Mouse (Mus musculus) myocyte (in vitro differentiated cells): ENCODE results near the gene Hoxd11.

ENCODE experiments used
- CEBPB ChIP-seq: IDR thresholded peaks from 2 replicates; pipeline ENCODE4 v1.6.1; 2011; ENCODE audit warnings: mild to moderate bottlenecking, moderate library complexity; ENCODE audit not compliant: poor library complexity, insufficient read depth, severe bottlenecking
- POLR2A ChIP-seq: IDR thresholded peaks from one replicate; pipeline ENCODE4 v1.6.1; 2011; ENCODE audit warnings: low read depth, mild to moderate bottlenecking, control low read depth, moderate library complexity; ENCODE audit not compliant: insufficient read length

DNA sequence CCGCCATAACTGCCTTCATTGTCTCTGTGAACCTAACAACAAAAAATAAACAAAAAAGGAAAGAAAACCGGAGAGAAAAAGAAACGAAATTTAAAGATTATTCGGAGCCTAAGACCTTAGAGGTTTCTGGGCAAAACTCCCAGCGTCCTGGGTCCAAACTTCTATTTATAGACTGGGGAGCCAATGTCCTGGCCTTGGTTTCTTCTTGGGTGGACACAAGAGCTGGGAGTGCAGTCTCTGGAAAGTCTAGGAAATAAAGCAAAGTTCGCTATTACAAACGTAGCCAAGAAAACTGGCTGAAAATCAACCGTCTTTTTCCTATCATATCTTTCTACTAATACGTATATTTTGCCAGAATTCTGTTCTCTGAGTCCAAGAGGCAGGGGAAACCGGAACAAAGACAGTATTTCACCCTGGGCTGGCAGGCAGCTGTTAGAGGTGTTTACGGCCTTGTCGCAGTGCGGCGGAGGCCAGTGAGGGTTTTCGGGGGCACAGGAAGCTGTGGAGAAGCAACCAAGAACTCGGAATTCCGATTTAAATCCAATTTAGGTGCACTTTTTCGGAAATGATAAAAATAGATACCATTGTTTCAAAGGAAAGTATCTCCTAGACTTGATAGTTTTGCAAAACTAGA lies 34.9 kb downstream of the Hoxd11 start:
- TF ChIP-seq POLR2A (no peak), CEBPB (no peak)
